Mouse (Mus musculus) forebrain, embryonic 13.5 days (tissue): Measurements from ENCODE around the gene Amhr2. TPM values are rescaled to one million over a fixed set of nuclear protein-coding genes. Genes with fewer than 3 reads are reported as not detected.

Experiments
- ATAC-seq: fragments of 200-750 bp; cut with Nextera tagmentation; 2 replicates; pipeline ENCODE4 v1.8.0; 2017
- H3K27ac ChIP-seq: fragments of 300-500 bp; sonication (generic); 2 replicates; pipeline ENCODE4 v1.5.1; 2015; ENCODE audit warnings: inconsistent platforms, mild to moderate bottlenecking, moderate library complexity
- H3K27me3 ChIP-seq: fragments of 300-500 bp; sonication (generic); 2 replicates; pipeline ENCODE4 v1.6.1; 2015; ENCODE audit warnings: mild to moderate bottlenecking, inconsistent platforms
- H3K36me3 ChIP-seq: fragments of 300-500 bp; sonication (generic); 2 replicates; pipeline ENCODE4 v1.6.1; 2015; ENCODE audit warnings: mild to moderate bottlenecking, inconsistent platforms; ENCODE audit not compliant: poor library complexity, severe bottlenecking
- H3K4me1 ChIP-seq: fragments of 300-500 bp; sonication (generic); 2 replicates; pipeline ENCODE4 v1.6.1; 2015; ENCODE audit warnings: inconsistent platforms
- H3K4me2 ChIP-seq: fragments of 300-500 bp; sonication (generic); 2 replicates; pipeline ENCODE4 v1.6.1; 2015; ENCODE audit warnings: inconsistent platforms, mild to moderate bottlenecking, moderate library complexity
- H3K4me3 ChIP-seq: fragments of 300-500 bp; sonication (generic); 2 replicates; pipeline ENCODE4 v1.5.1; 2015; ENCODE audit warnings: mild to moderate bottlenecking, inconsistent platforms
- H3K9ac ChIP-seq: fragments of 300-500 bp; sonication (generic); 2 replicates; pipeline ENCODE4 v1.6.1; 2015; ENCODE audit warnings: mild to moderate bottlenecking, inconsistent platforms
- H3K9me3 ChIP-seq: fragments of 300-500 bp; sonication (generic); replicated peaks from 2 replicates; pipeline ENCODE4 v1.6.1; 2016; ENCODE audit warnings: inconsistent platforms
- WGBS: fragments of 180-500 bp; shearing (Covaris S2); methylation state at CpG from one replicate; pipeline ENCODE4 v1.1.7; 2015; 5-methylcytosine and 5-hydroxymethylcytosine counted together
- polyA plus RNA-seq: library from polyadenylated mRNA; unstranded; fragments of >200 nt; fragmentation: Nextera tagmentation; extraction: Ambion mirVana; gene quantifications from 2 replicates; pipeline ENCODE4 v1.2.1, GENCODE M21; 2015

Amhr2 gene
- polyA plus RNA-seq, 1 experiment from 2014 or later: 0.19 TPM

- H3K36me3 ChIP-seq: peaks cover 76% of the 10 kb centered on the region
Observed at GRCm38 (mm10) chr15:102433173-102433572, 12.0 kb upstream of the Amhr2 start.

GRCm38 (mm10) chr15:102442490-102442889 lies 2.7 kb upstream of the Amhr2 start:
- H3K4me2 ChIP-seq: no peak overlapping the region
- no peak overlapping the region for H3K4me3 ChIP-seq
- no peak overlapping the region for H3K27ac ChIP-seq
- ATAC-seq: peak; percentile 57; the same call in 1 of the 2 replicates
- no peaks in the 10 kb centered on the region for H3K4me1 ChIP-seq
- H3K36me3 ChIP-seq: 0 out of 2 replicates have a peak, but pooled peaks cover 7% of the 10 kb centered on the region
- H3K9me3 ChIP-seq: no peaks in the 10 kb centered on the region
- no peaks in the 10 kb centered on the region for H3K27me3 ChIP-seq
- H3K9ac ChIP-seq: no peak overlapping the region
- 48% methylated on average over 2 of the region's 2 CpGs for WGBS

More at GRCm38 (mm10) chr15:102433173-102433572, 12.0 kb upstream of the Amhr2 start:
- H3K27me3 ChIP-seq: no peaks in the 10 kb centered on the region
- WGBS: 94% methylated on average over 4 of the region's 4 CpGs
- H3K9ac ChIP-seq: no peak overlapping the region
- no peak for ATAC-seq
- no peak overlapping the region for H3K4me2 ChIP-seq
- no peaks in the 10 kb centered on the region for H3K9me3 ChIP-seq
- no peak overlapping the region for H3K27ac ChIP-seq
- H3K4me1 ChIP-seq: no peaks in the 10 kb centered on the region
- H3K4me3 ChIP-seq: no peak overlapping the region

GRCm38 (mm10) chr15:102446448-102446847 lies 1.3 kb downstream of the Amhr2 start:
- H3K27ac ChIP-seq: no peak overlapping the region
- H3K9ac ChIP-seq: no peak overlapping the region
- no peak overlapping the region for H3K4me3 ChIP-seq
- no peaks in the 10 kb centered on the region for H3K4me1 ChIP-seq
- no peaks in the 10 kb centered on the region for H3K36me3 ChIP-seq
- ATAC-seq: no peak
- H3K27me3 ChIP-seq: no peaks in the 10 kb centered on the region
- H3K9me3 ChIP-seq: no peaks in the 10 kb centered on the region
- WGBS: 64% methylated on average over 5 of the region's 6 CpGs
- no peak overlapping the region for H3K4me2 ChIP-seq

GRCm38 (mm10) chr15:102449366-102449765 lies 4.2 kb downstream of the Amhr2 start:
- Histone ChIP-seq H3K4me2 (no peak overlapping the region), H3K4me1 (no peaks in the 10 kb centered on the region), H3K4me3 (no peak overlapping the region), H3K9me3 (no peaks in the 10 kb centered on the region), H3K9ac (no peak overlapping the region), H3K36me3 (no peaks in the 10 kb centered on the region), H3K27ac (no peak overlapping the region), H3K27me3 (no peaks in the 10 kb centered on the region)
- WGBS: 73% methylated on average over 8 of the region's 8 CpGs
- no peak for ATAC-seq

- Histone ChIP-seq H3K27me3 (no peaks in the 10 kb centered on the region), H3K36me3 (no peaks in the 10 kb centered on the region), H3K9ac (no peak overlapping the region), H3K9me3 (no peaks in the 10 kb centered on the region), H3K4me1 (no peaks in the 10 kb centered on the region), H3K4me2 (no peak overlapping the region), H3K27ac (no peak overlapping the region), H3K4me3 (no peak overlapping the region)
- no peak for ATAC-seq
- 27% methylated on average over 7 of the region's 7 CpGs for WGBS
Observed at GRCm38 (mm10) chr15:102450928-102451327, 5.8 kb downstream of the Amhr2 start.

GRCm38 (mm10) chr15:102451666-102452430 lies 6.7 kb downstream of the Amhr2 start:
- no peak overlapping the region for H3K4me2 ChIP-seq
- H3K4me1 ChIP-seq: no peaks in the 10 kb centered on the region
- no peaks in the 10 kb centered on the region for H3K36me3 ChIP-seq
- no peaks in the 10 kb centered on the region for H3K9me3 ChIP-seq
- ATAC-seq: no peak
- no peak overlapping the region for H3K9ac ChIP-seq
- no peak overlapping the region for H3K4me3 ChIP-seq
- no peak overlapping the region for H3K27ac ChIP-seq
- WGBS: 85% methylated on average over 26 of the region's 26 CpGs
- no peaks in the 10 kb centered on the region for H3K27me3 ChIP-seq

- no peak overlapping the region for H3K4me3 ChIP-seq
- H3K9me3 ChIP-seq: no peaks in the 10 kb centered on the region
- no peak overlapping the region for H3K4me2 ChIP-seq
- H3K36me3 ChIP-seq: no peaks in the 10 kb centered on the region
- ATAC-seq: no peak
- H3K9ac ChIP-seq: no peak overlapping the region
- peaks cover 19% of the 10 kb centered on the region for H3K4me1 ChIP-seq
- H3K27ac ChIP-seq: no peak overlapping the region
- H3K27me3 ChIP-seq: no peaks in the 10 kb centered on the region
- WGBS: 35% methylated on average over 6 of the region's 6 CpGs
Observed at GRCm38 (mm10) chr15:102455993-102456392, 10.8 kb downstream of the Amhr2 start.

GRCm38 (mm10) chr15:102458050-102458736 lies 13.0 kb downstream of the Amhr2 start:
- Histone ChIP-seq H3K9me3 (no peaks in the 10 kb centered on the region), H3K9ac (peak overlapping the region; percentile 47; the same call in 1 of the 2 replicates), H3K4me2 (peak overlapping the region; percentile 62), H3K4me3 (peak overlapping the region; percentile 47), H3K27ac (no peak overlapping the region), H3K4me1 (peaks cover 19% of the 10 kb centered on the region), H3K27me3 (no peaks in the 10 kb centered on the region), H3K36me3 (peaks cover 6% of the 10 kb centered on the region; the same call in 1 of the 2 replicates)
- WGBS: 80% methylated on average over 5 of the region's 5 CpGs
- ATAC-seq: peak; percentile 53; the same call in 1 of the 2 replicates

- under 1% methylated on average over 19 of the region's 19 CpGs for WGBS
- Histone ChIP-seq H3K27me3 (no peaks in the 10 kb centered on the region), H3K4me1 (peaks cover 19% of the 10 kb centered on the region), H3K9me3 (no peaks in the 10 kb centered on the region), H3K36me3 (peaks cover 6% of the 10 kb centered on the region; the same call in 1 of the 2 replicates), H3K27ac (no peak within 1 kb of the TSS), H3K4me2 (peak within 1 kb of the TSS; percentile 62), H3K4me3 (peak within 1 kb of the TSS; percentile 47), H3K9ac (peak within 1 kb of the TSS; percentile 47)
- ATAC-seq: peak; percentile 91
Observed at GRCm38 (mm10) chr15:102458904-102459317, 13.7 kb downstream of the Amhr2 start, which contains the start of gene Prr13. TSS of gene Prr13 (plus strand) at chr15:102459028.

GRCm38 (mm10) chr15:102459381-102459780 lies 14.2 kb downstream of the Amhr2 start:
- H3K9me3 ChIP-seq: no peaks in the 10 kb centered on the region
- H3K9ac ChIP-seq: peak overlapping the region; percentile 47
- H3K4me2 ChIP-seq: peak overlapping the region; percentile 62
- no peak for ATAC-seq
- peaks cover 19% of the 10 kb centered on the region for H3K4me1 ChIP-seq
- no peaks in the 10 kb centered on the region for H3K27me3 ChIP-seq
- no peak overlapping the region for H3K27ac ChIP-seq
- 39% methylated on average over 6 of the region's 6 CpGs for WGBS
- H3K36me3 ChIP-seq: peaks cover 6% of the 10 kb centered on the region; the same call in 1 of the 2 replicates
- H3K4me3 ChIP-seq: peak overlapping the region; percentile 47

GRCm38 (mm10) chr15:102459847-102460246 lies 14.7 kb downstream of the Amhr2 start:
- H3K27ac ChIP-seq: no peak overlapping the region
- ATAC-seq: no peak
- no peak overlapping the region for H3K9ac ChIP-seq
- H3K27me3 ChIP-seq: no peaks in the 10 kb centered on the region
- H3K4me3 ChIP-seq: peak overlapping the region; percentile 47
- peaks cover 6% of the 10 kb centered on the region; the same call in 1 of the 2 replicates for H3K36me3 ChIP-seq
- no peaks in the 10 kb centered on the region for H3K9me3 ChIP-seq
- H3K4me1 ChIP-seq: peaks cover 19% of the 10 kb centered on the region
- WGBS: 74% methylated on average over 5 of the region's 5 CpGs
- H3K4me2 ChIP-seq: peak overlapping the region; percentile 62

- Histone ChIP-seq H3K4me1 (peaks cover 19% of the 10 kb centered on the region), H3K9ac (no peak overlapping the region), H3K4me3 (no peak overlapping the region), H3K27me3 (no peaks in the 10 kb centered on the region), H3K9me3 (no peaks in the 10 kb centered on the region), H3K4me2 (peak overlapping the region; percentile 62; the same call in 1 of the 2 replicates), H3K36me3 (peaks cover 6% of the 10 kb centered on the region; the same call in 1 of the 2 replicates), H3K27ac (no peak overlapping the region)
- 86% methylated on average over 12 of the region's 12 CpGs for WGBS
- no peak for ATAC-seq
Observed at GRCm38 (mm10) chr15:102460409-102460808, 15.2 kb downstream of the Amhr2 start.
